Mouse (Mus musculus): ENCODE results near the gene Ndufs7. TPM values are rescaled to one million over a fixed set of nuclear protein-coding genes. Genes with fewer than 3 reads are reported as not detected.
"Not testable (repeated sequence)": the region's sequence is repeated elsewhere in the genome, so short reads cannot be mapped to it uniquely, and the experiment has no call there.

Ndufs7 gene
- polyA plus RNA-seq, 1 experiment from 2014 or later: 220 TPM

- peaks cover 14% of the 10 kb centered on the region for H3K4me1 ChIP-seq
- WGBS: 6% methylated on average over 4 of the region's 4 CpGs
- no peak overlapping the region for H3K4me2 ChIP-seq (replicated peaks)
- H3K9ac ChIP-seq: peak overlapping the region; percentile 32; the same call in 1 of the 2 replicates
- peak overlapping the region; percentile 31; the same call in 1 of the 2 replicates for H3K27ac ChIP-seq
- ATAC-seq (ENCODE audit: low FRiP score): peak; percentile 26; the same call in 1 of the 2 replicates
- no peaks in the 10 kb centered on the region for H3K9me3 ChIP-seq (replicated peaks)
- peaks cover 42% of the 10 kb centered on the region for H3K36me3 ChIP-seq
- H3K4me3 ChIP-seq: no peak overlapping the region
- no peaks in the 10 kb centered on the region for H3K27me3 ChIP-seq
Observed at GRCm38 (mm10) chr10:80245600-80245999, 3.3 kb upstream of the Ndufs7 start.

- H3K36me3 ChIP-seq: peaks cover 23% of the 10 kb centered on the region
- H3K4me1 ChIP-seq: peaks cover 14% of the 10 kb centered on the region
- ATAC-seq (ENCODE audit: low FRiP score): no peak
- no peaks in the 10 kb centered on the region for H3K27me3 ChIP-seq
- no peak overlapping the region for H3K4me3 ChIP-seq
- no peaks in the 10 kb centered on the region for H3K9me3 ChIP-seq (replicated peaks)
- H3K9ac ChIP-seq: no peak overlapping the region
- no peak overlapping the region for H3K27ac ChIP-seq
- no peak overlapping the region for H3K4me2 ChIP-seq (replicated peaks)
- 51% methylated on average over 6 of the region's 6 CpGs for WGBS
Observed at GRCm38 (mm10) chr10:80247849-80248248, 1.1 kb upstream of the Ndufs7 start.

- not testable (repeated sequence) for H3K27ac ChIP-seq; H3K9ac ChIP-seq; H3K27me3 ChIP-seq; H3K9me3 ChIP-seq (replicated peaks)
- whole genome bisulfite sequencing: 52% methylated on average over 3 of the region's 3 CpGs
- Histone ChIP-seq H3K4me1 (peaks cover 14% of the 10 kb centered on the region), H3K36me3 (peaks cover 22% of the 10 kb centered on the region), H3K4me3 (peak overlapping the region; percentile 72), H3K4me2 (replicated peaks) (peak overlapping the region; percentile 93)
- peak; percentile 1; the same call in 1 of the 2 replicates for ATAC-seq (ENCODE audit: low FRiP score)
Observed at GRCm38 (mm10) chr10:80248437-80248836, 484 bp upstream of the Ndufs7 start.

- Histone ChIP-seq H3K27me3 (no peaks in the 10 kb centered on the region), H3K36me3 (peaks cover 24% of the 10 kb centered on the region), H3K4me1 (peaks cover 14% of the 10 kb centered on the region), H3K9ac (peak overlapping the region; percentile 83), H3K27ac (peak overlapping the region; percentile 89), H3K4me3 (peak overlapping the region; percentile 72), H3K4me2 (replicated peaks) (peak overlapping the region; percentile 93), H3K9me3 (replicated peaks) (no peaks in the 10 kb centered on the region)
- ATAC-seq (ENCODE audit: low FRiP score): no peak
- 44% methylated on average over 2 of the region's 2 CpGs for WGBS
Observed at GRCm38 (mm10) chr10:80250059-80250458, 1.1 kb downstream of the Ndufs7 start.

- ATAC-seq (ENCODE audit: low FRiP score): no peak
- peaks cover 29% of the 10 kb centered on the region for H3K36me3 ChIP-seq
- H3K4me2 ChIP-seq (replicated peaks): peak overlapping the region; percentile 93
- H3K27ac ChIP-seq: no peak overlapping the region
- H3K9ac ChIP-seq: peak overlapping the region; percentile 83
- H3K9me3 ChIP-seq (replicated peaks): no peaks in the 10 kb centered on the region
- peaks cover 11% of the 10 kb centered on the region for H3K4me1 ChIP-seq
- H3K4me3 ChIP-seq: peak overlapping the region; percentile 72; the same call in 1 of the 2 replicates
- H3K27me3 ChIP-seq: no peaks in the 10 kb centered on the region
- 90% methylated on average over 4 of the region's 4 CpGs for WGBS
Observed at GRCm38 (mm10) chr10:80250573-80250972, 1.7 kb downstream of the Ndufs7 start.

GRCm38 (mm10) chr10:80252011-80252410 is 3.1 kb downstream of the Ndufs7 start:
- Histone ChIP-seq H3K9ac (no peak overlapping the region), H3K27ac (no peak overlapping the region), H3K4me1 (peaks cover 17% of the 10 kb centered on the region), H3K9me3 (replicated peaks) (no peaks in the 10 kb centered on the region), H3K27me3 (no peaks in the 10 kb centered on the region), H3K4me3 (no peak overlapping the region), H3K36me3 (peaks cover 43% of the 10 kb centered on the region), H3K4me2 (replicated peaks) (no peak overlapping the region)
- no peak for ATAC-seq (ENCODE audit: low FRiP score)

GRCm38 (mm10) chr10:80252493-80253274 is 3.8 kb downstream of the Ndufs7 start:
- WGBS: 89% methylated on average over 11 of the region's 11 CpGs
- no peak for ATAC-seq (ENCODE audit: low FRiP score)
- Histone ChIP-seq H3K9me3 (replicated peaks) (no peaks in the 10 kb centered on the region), H3K4me1 (peaks cover 17% of the 10 kb centered on the region), H3K4me2 (replicated peaks) (no peak overlapping the region), H3K36me3 (peaks cover 47% of the 10 kb centered on the region), H3K27me3 (no peaks in the 10 kb centered on the region), H3K4me3 (no peak overlapping the region), H3K9ac (no peak overlapping the region), H3K27ac (no peak overlapping the region)

GRCm38 (mm10) chr10:80253551-80253950 is 4.6 kb downstream of the Ndufs7 start:
- Histone ChIP-seq H3K9me3 (replicated peaks) (no peaks in the 10 kb centered on the region), H3K4me3 (no peak overlapping the region), H3K9ac (no peak overlapping the region), H3K36me3 (peaks cover 56% of the 10 kb centered on the region), H3K27ac (no peak overlapping the region), H3K4me2 (replicated peaks) (no peak overlapping the region), H3K27me3 (no peaks in the 10 kb centered on the region), H3K4me1 (peaks cover 20% of the 10 kb centered on the region)
- 91% methylated on average over 6 of the region's 6 CpGs for WGBS
- no peak for ATAC-seq (ENCODE audit: low FRiP score)

GRCm38 (mm10) chr10:80254331-80255297 is 5.7 kb downstream of the Ndufs7 start:
- peaks cover 60% of the 10 kb centered on the region for H3K36me3 ChIP-seq
- no peaks in the 10 kb centered on the region for H3K9me3 ChIP-seq (replicated peaks)
- 97% methylated on average over 26 of the region's 26 CpGs for whole genome bisulfite sequencing
- no peak overlapping the region for H3K4me3 ChIP-seq
- H3K27ac ChIP-seq: no peak overlapping the region
- peaks cover 26% of the 10 kb centered on the region for H3K4me1 ChIP-seq
- H3K9ac ChIP-seq: no peak overlapping the region
- H3K4me2 ChIP-seq (replicated peaks): no peak overlapping the region
- ATAC-seq (ENCODE audit: low FRiP score): no peak
- H3K27me3 ChIP-seq: no peaks in the 10 kb centered on the region

GRCm38 (mm10) chr10:80255881-80256535 is 7.1 kb downstream of the Ndufs7 start:
- H3K27ac ChIP-seq: no peak overlapping the region
- 0 out of 2 replicates have a peak overlapping the region, but pooled peaks have one; percentile 23 for H3K9ac ChIP-seq
- ATAC-seq (ENCODE audit: low FRiP score): no peak
- no peak overlapping the region for H3K4me3 ChIP-seq
- no peaks in the 10 kb centered on the region for H3K9me3 ChIP-seq (replicated peaks)
- H3K4me2 ChIP-seq (replicated peaks): no peak overlapping the region
- H3K4me1 ChIP-seq: peaks cover 29% of the 10 kb centered on the region
- peaks cover 60% of the 10 kb centered on the region for H3K36me3 ChIP-seq
- 91% methylated on average over 5 of the region's 5 CpGs for WGBS
- no peaks in the 10 kb centered on the region for H3K27me3 ChIP-seq

- no peak for ATAC-seq (ENCODE audit: low FRiP score)
- Histone ChIP-seq H3K4me1 (peaks cover 41% of the 10 kb centered on the region), H3K27ac (no peak overlapping the region), H3K36me3 (peaks cover 56% of the 10 kb centered on the region), H3K4me2 (replicated peaks) (no peak overlapping the region), H3K27me3 (no peaks in the 10 kb centered on the region), H3K9ac (no peak overlapping the region), H3K9me3 (replicated peaks) (no peaks in the 10 kb centered on the region), H3K4me3 (no peak overlapping the region)
- WGBS: 87% methylated on average over 2 of the region's 2 CpGs
Observed at GRCm38 (mm10) chr10:80257936-80258335, 9.0 kb downstream of the Ndufs7 start.
